Mouse (Mus musculus) CH12.LX (cell line): ENCODE results near the gene Crls1.

ENCODE experiments used
- CHD1 ChIP-seq: IDR thresholded peaks from 2 replicates; pipeline ENCODE4 v1.6.1; 2012; ENCODE audit warnings: low read depth, low read length, improper control_type of control experiment, inconsistent platforms
- GABPA ChIP-seq: IDR thresholded peaks from 2 replicates; pipeline ENCODE4 v1.6.1; 2012; ENCODE audit warnings: low read depth, low read length, improper control_type of control experiment, inconsistent platforms; ENCODE audit not compliant: insufficient replicate concordance
- POLR2A ChIP-seq: IDR thresholded peaks from 2 replicates; pipeline ENCODE4 v1.6.1; 2011; ENCODE audit warnings: low read depth, mild to moderate bottlenecking, improper control_type of control experiment, low read length
- RAD21 ChIP-seq: IDR thresholded peaks from 2 replicates; pipeline ENCODE4 v1.6.1; 2011; ENCODE audit warnings: low read depth, mild to moderate bottlenecking, low read length, improper control_type of control experiment, moderate library complexity
- SMC3 ChIP-seq: IDR thresholded peaks from 2 replicates; pipeline ENCODE4 v1.6.1; 2011; ENCODE audit warnings: low read depth, low read length, improper control_type of control experiment

DNA sequence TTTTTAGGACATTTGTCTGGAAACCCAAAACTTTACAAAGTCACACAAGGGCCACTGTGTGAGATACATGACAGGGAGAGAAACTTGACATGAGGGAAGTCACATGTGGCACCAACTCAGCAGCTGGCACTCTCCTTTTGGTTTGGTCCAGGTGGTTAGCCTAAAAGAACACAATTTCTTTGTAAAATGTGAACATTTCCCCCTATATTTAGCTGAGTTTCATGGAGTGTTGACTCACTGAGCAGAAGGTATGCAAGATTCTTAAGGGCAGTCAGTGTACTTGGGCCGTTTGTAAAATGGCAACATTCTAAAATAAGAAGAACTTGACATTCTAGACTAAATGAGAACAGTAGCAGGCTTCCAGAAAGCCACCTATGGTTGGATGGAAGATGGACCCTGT is 68.3 kb downstream of the Crls1 start:
- TF ChIP-seq SMC3 (no peak), POLR2A (no peak), RAD21 (no peak), CHD1 (no peak), GABPA (no peak)
